Mouse (Mus musculus): Measurements from ENCODE around the gene Zfp560. TPM values are rescaled to one million over a fixed set of nuclear protein-coding genes. Genes with fewer than 3 reads are reported as not detected.

Zfp560 gene
- polyA plus RNA-seq, 1 experiment from 2014 or later = 27.8 TPM

Other genes starting within 250 kb of the Zfp560 start
- not detected in 2 replicates for gene Olfr870, start 211.1 kb downstream of the Zfp560 start, polyA plus RNA-seq (2016; fragmentation: Nextera tagmentation; extraction: Ambion mirVana)
- gene Olfr871, start 173.0 kb downstream of the Zfp560 start, polyA plus RNA-seq (2016; fragmentation: Nextera tagmentation; extraction: Ambion mirVana) = not detected in 2 replicates
- not detected in 2 replicates for gene Olfr872, start 148.1 kb downstream of the Zfp560 start, polyA plus RNA-seq (2016; fragmentation: Nextera tagmentation; extraction: Ambion mirVana)
- gene Olfr39, start 102.8 kb downstream of the Zfp560 start, polyA plus RNA-seq (2016; fragmentation: Nextera tagmentation; extraction: Ambion mirVana) = not detected in 2 replicates
- not detected in 2 replicates for gene Olfr873, start 86.6 kb downstream of the Zfp560 start, polyA plus RNA-seq (2016; fragmentation: Nextera tagmentation; extraction: Ambion mirVana)
- gene Olfr18, start 49.1 kb downstream of the Zfp560 start, polyA plus RNA-seq (2016; fragmentation: Nextera tagmentation; extraction: Ambion mirVana) = not detected in 2 replicates
- gene Zfp26, start 75.0 kb upstream of the Zfp560 start, polyA plus RNA-seq (2016; fragmentation: Nextera tagmentation; extraction: Ambion mirVana) = 21.1 and 26.7 TPM in 2 replicates
- gene Zfp426, start 107.6 kb upstream of the Zfp560 start, polyA plus RNA-seq (2016; fragmentation: Nextera tagmentation; extraction: Ambion mirVana) = 17.7 and 23.6 TPM in 2 replicates
- 128 and 162 TPM in 2 replicates for gene Zfp266, start 136.2 kb upstream of the Zfp560 start, polyA plus RNA-seq (2016; fragmentation: Nextera tagmentation; extraction: Ambion mirVana)
- 14.2 and 16.3 TPM in 2 replicates for gene Zfp846, start 196.1 kb upstream of the Zfp560 start, polyA plus RNA-seq (2016; fragmentation: Nextera tagmentation; extraction: Ambion mirVana)